Mouse (Mus musculus) monocyte, adult 5-6 weeks (primary cell): ENCODE data around the gene Gpha2. TPM values are rescaled to one million over a fixed set of nuclear protein-coding genes. Genes with fewer than 3 reads are reported as not detected.

Source experiments
- ATAC-seq: fragments of 153-309, 156-312 bp; replicated peaks from 2 replicates; pipeline ENCODE4 v1.8.0; 2017; ENCODE audit warnings: mild to moderate bottlenecking; ENCODE audit not compliant: low TSS enrichment, insufficient number of reproducible peaks, severe bottlenecking, poor library complexity, low FRiP score
- total RNA-seq: library from RNA; stranded (forward); fragments of 200-1000, 200-491, 200-594 nt; gene quantifications from 3 replicates; pipeline ENCODE4 v1.2.3, GENCODE M21; 2017

The Gpha2 gene
- total RNA-seq = not detected in 3 replicates

GRCm38 (mm10) chr19:6226135-6226534 lies at the start of gene Gpha2:
Gene Gpha2, plus strand, starts transcription at chr19:6226380.
- no peak for ATAC-seq

GRCm38 (mm10) chr19:6178775-6179174 lies 47.4 kb upstream of the Gpha2 start:
- no peak for ATAC-seq

GRCm38 (mm10) chr19:6181629-6182028 lies 44.6 kb upstream of the Gpha2 start:
- ATAC-seq = no peak

DNA sequence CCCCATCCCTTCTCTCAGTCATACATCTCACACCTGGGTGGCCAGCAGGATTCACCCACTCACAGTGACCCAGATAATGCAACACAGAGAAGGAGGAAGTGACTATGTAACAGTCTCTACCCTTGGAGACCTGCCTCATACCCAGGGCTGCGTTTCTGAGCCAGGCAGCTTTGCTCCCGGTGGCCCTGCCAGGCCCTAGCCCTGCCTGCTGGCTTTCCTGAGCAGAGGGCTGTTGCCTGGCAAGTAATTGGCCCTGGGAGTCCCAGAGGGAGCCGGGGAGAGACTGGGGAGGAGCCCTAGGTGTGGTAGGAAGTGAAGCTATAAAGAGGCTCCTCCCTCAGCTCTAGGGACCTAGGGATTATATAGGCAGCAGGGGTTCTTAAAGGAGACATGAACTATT lies 43.6 kb upstream of the Gpha2 start:
- peak; percentile 27; the same call in 1 of the 2 replicates for ATAC-seq

DNA sequence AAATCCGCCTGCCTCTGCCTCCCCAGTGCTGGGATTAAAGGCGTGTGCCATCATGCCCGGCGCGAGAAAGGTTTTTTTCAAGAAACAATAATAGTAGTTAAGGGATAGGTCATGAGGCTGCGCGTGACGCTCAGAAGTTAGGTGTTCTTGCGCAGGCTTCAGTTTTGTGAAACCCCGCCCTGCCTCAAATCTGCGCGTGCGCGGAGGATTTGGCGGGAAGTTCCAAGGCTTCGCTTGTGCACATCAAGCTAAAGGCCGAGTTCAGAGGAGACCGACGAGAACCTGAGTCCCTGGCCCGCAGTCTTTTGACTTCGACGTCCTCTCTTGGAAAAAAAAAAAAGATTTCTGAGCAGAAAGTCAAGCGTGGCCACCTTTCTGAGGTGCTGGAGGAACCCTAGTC lies 42.0 kb upstream of the Gpha2 start, which contains the start of gene Majin:
Majin (plus strand) TSS at position 258 of the 400 bp plus-strand sequence.
- ATAC-seq = no peak

DNA sequence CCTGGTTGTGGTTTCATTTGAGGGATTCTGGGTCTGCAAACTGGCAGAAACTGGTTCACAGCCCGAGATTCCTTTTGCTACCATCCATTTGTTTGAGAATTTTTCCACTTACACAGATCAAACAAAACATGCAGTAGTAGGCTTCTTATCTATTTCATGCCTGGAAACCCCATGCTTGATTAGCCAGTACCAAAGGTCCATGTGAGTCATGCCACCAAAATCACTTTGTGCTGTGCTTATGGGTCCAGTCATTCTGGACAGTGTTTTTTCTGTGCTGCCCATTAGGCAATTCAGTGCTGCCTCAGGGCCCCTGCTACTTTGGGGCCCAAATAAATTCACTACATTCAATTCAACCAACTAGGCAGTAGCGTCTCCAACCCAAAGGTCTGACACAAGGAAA lies 21.9 kb upstream of the Gpha2 start:
- no peak for ATAC-seq

- ATAC-seq = no peak
Measured at GRCm38 (mm10) chr19:6206716-6207115, 19.5 kb upstream of the Gpha2 start.

- no peak for ATAC-seq
Measured at GRCm38 (mm10) chr19:6216046-6216705, 10.0 kb upstream of the Gpha2 start.

DNA sequence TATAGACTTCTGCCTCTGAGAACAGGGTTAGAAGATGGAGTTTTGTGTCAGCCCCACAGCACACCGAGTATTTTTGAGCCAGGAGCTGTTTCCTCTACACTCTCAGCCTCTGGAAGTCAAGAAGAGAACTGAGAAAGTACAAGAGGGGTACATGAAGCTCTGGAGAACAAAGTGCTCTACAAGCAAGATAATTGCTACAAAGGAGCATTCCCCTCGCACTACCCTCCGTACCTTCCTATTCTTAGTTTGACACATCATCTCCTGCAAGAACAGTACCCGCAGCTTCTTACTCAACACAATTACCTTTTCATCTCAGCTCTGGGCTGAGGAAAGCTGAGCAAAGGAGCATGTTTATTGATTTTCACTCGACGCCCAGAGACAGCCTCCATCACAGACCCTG lies 7.6 kb upstream of the Gpha2 start:
- ATAC-seq = no peak

- ATAC-seq = no peak
Measured at GRCm38 (mm10) chr19:6226763-6227162, 583 bp downstream of the Gpha2 start.

GRCm38 (mm10) chr19:6227864-6228263 lies 1.7 kb downstream of the Gpha2 start:
- ATAC-seq = no peak

DNA sequence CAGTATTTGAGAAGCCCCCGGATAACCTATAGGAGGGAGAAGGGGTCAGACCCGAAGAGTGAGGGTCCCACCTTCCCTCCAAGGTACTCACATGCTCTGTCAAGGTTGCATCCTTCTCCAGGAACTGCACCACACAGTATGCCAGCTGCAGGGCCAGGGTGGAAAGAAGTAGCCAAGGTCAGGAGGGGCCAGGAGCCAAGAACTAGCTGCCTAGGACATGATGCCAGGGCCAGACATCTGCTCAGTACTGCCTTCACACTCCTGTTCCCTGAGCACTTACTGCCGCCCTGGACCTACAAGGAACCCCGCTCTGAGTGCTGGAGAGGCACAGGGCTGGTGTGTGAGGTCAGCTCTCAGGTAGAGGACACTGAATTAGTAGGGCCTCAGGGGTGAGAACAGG lies 4.2 kb downstream of the Gpha2 start:
- ATAC-seq = no peak

GRCm38 (mm10) chr19:6231036-6231435 lies 4.9 kb downstream of the Gpha2 start:
- ATAC-seq = no peak

DNA sequence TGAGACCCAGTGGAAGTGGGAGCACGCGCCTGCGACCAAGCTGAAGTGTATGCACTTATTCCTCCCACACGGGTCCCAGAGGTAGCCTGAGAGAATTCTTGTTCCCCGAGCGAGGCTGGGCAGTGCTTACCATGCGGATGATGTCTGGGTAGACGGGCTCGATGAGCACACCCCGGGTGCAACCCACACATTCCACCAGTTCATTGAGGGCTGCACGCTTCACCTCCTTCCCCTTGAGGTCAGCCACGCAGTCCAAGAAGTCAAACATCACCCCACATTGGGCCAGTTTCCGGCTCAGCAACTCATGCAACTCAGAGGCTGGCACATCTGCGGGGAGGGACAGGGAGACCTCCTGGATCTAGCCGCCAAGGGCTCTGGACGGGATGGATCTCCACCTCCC lies 7.5 kb downstream of the Gpha2 start:
- ATAC-seq = no peak

DNA sequence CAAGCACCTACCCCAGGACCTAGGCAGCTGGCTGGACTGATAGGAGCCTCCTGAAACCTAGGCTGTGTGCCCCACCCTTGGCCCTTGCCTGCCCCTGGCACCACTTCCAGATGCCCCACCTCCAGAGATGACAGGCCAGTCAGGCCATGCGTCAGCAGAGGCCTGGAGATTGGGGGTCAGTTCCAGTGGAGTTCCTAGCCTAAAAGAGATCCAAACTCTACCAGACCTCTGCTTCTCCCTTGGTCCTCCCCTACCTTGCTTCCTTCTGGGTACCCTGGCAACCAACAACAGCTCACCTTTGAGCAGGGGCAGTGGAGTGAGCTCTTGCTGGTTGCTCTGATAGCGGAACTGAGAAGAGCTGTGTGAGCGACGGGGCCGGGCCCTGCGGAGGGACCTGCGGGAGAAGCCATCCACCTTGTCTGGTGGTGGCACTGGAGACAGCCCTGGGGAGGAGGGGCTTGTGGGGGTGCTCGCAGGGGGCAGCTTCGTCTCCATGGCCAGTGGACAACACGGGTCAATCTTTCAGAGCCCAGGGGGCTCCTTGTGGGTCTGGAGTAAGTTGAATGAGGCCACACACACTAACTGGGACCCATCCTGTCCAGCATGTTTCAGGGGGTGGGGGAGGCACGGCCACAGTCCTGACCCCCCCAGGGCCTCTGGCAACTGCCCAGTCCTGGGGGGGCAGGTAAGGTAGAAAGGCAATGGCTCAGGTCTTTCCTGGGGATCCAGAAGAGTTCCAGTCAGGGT lies 8.3 kb downstream of the Gpha2 start:
- ATAC-seq = no peak

GRCm38 (mm10) chr19:6235084-6236052 lies 9.2 kb downstream of the Gpha2 start, which contains the start of gene Ppp2r5b:
Gene Ppp2r5b, minus strand, starts transcription at chr19:6235872.
- ATAC-seq = peak; percentile 76

DNA sequence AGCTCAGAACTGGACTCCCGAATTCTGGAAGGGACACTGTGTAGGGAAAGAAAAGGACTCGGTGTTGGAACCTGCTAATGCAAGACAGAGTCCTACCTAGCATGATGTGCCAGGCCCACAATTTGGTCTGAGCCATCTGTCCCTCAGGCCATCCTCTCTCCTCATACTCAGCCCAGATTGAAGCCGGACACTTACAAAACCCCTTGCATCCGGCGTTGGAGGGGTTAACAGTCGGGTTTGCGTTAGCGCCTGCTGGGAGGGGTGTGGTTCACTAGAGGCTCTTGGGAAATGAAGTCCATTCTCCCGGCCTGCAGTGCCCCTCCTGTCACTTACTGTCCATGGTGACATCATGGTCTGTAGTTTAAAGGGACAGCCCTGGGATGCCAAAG lies 9.9 kb downstream of the Gpha2 start:
- peak; percentile 84 for ATAC-seq

GRCm38 (mm10) chr19:6236842-6237241 lies 10.7 kb downstream of the Gpha2 start:
- no peak for ATAC-seq

DNA sequence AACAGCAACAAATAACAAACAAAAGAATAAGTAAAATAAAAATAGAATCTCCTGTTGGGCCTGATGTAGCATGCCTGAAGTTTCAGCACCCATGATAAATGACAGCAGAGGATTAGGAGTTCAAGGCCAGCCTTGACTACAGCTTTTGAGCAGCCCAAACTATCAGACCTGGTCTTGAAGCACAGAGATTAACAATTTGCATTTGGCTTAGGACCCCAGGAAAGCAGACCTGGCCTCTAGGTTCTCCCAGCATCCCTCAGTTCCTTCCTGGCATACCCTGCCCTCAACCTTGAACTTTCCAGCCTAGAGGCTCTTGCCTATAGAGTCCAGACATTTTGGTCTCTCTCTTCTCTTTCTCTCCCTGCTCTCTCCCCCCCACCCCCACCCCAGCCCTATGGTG lies 12.6 kb downstream of the Gpha2 start:
- ATAC-seq = no peak
